Mouse (Mus musculus): Measurements from ENCODE around the gene Irs1. TPM values are rescaled to one million over a fixed set of nuclear protein-coding genes. Genes with fewer than 3 reads are reported as not detected.

Irs1 gene
- total and polyA plus RNA-seq, 3 experiments = not detected

GRCm38 (mm10) chr1:82289990-82290681 lies 1.1 kb downstream of the Irs1 start:
- H3K4me3 ChIP-seq (ENCODE audit: control insufficient read depth in 1 of 2, insufficient read depth in 1 of 2, low read depth in 2 of 2, low read length in 2 of 2) = no peak overlapping the region
- DNase-seq (ENCODE audit: low read depth, low spot score) = no peak
- no peaks in the 10 kb centered on the region for H3K79me2 ChIP-seq (ENCODE audit: control insufficient read depth, insufficient read depth, low read length, poor library complexity)
- no peaks in the 10 kb centered on the region for H3K4me1 ChIP-seq (ENCODE audit: control insufficient read depth in 1 of 2, insufficient read depth in 2 of 2, low read length in 2 of 2)
- TF ChIP-seq E2F4 (IDR thresholded peaks at IDR 0.05; ENCODE audit: borderline replicate concordance, low read depth, low read length) (no peak), CHD2 (IDR thresholded peaks at IDR 0.05; ENCODE audit: low read length) (no peak), EP300 (IDR thresholded peaks at IDR 0.05; ENCODE audit: low read depth in 1 of 2, low read length in 2 of 2) (no peak), MAZ (IDR thresholded peaks at IDR 0.05; ENCODE audit: low read depth, low read length) (no peak), SIN3A (IDR thresholded peaks at IDR 0.05; ENCODE audit: low read length) (no peak), HCFC1 (IDR thresholded peaks at IDR 0.05; ENCODE audit: low read depth, low read length) (no peak), RAD21 (IDR thresholded peaks at IDR 0.05; ENCODE audit: low read depth, low read length) (no peak)
- H3K27ac ChIP-seq (ENCODE audit: control insufficient read depth, low read depth, low read length) = no peak overlapping the region
- H3K27me3 ChIP-seq (ENCODE audit: control insufficient read depth in 1 of 2, insufficient read depth in 2 of 2, low read length in 2 of 2) = no peaks in the 10 kb centered on the region
- no peaks in the 10 kb centered on the region for H3K36me3 ChIP-seq (ENCODE audit: control insufficient read depth in 1 of 2, insufficient read depth in 2 of 2, low read length in 2 of 2)
- no peaks in the 10 kb centered on the region for H3K9me3 ChIP-seq (replicated peaks; ENCODE audit: insufficient read depth, low read length)
- no peak overlapping the region for H3K9ac ChIP-seq (ENCODE audit: control insufficient read depth, low read depth, low read length, poor library complexity, severe bottlenecking)

- no peak overlapping the region for H3K9ac ChIP-seq (ENCODE audit: control insufficient read depth, low read depth, low read length, poor library complexity, severe bottlenecking)
- no peak for DNase-seq (ENCODE audit: low read depth, low spot score)
- no peak overlapping the region for H3K27ac ChIP-seq (ENCODE audit: control insufficient read depth, low read depth, low read length)
- H3K9me3 ChIP-seq (replicated peaks; ENCODE audit: insufficient read depth, low read length) = no peaks in the 10 kb centered on the region
- no peaks in the 10 kb centered on the region for H3K4me1 ChIP-seq (ENCODE audit: control insufficient read depth in 1 of 2, insufficient read depth in 2 of 2, low read length in 2 of 2)
- no peaks in the 10 kb centered on the region for H3K79me2 ChIP-seq (ENCODE audit: control insufficient read depth, insufficient read depth, low read length, poor library complexity)
- no peaks in the 10 kb centered on the region for H3K36me3 ChIP-seq (ENCODE audit: control insufficient read depth in 1 of 2, insufficient read depth in 2 of 2, low read length in 2 of 2)
- H3K27me3 ChIP-seq (ENCODE audit: control insufficient read depth in 1 of 2, insufficient read depth in 2 of 2, low read length in 2 of 2) = no peaks in the 10 kb centered on the region
- TF ChIP-seq RAD21 (IDR thresholded peaks at IDR 0.05; ENCODE audit: low read depth, low read length) (no peak), ZC3H11A (IDR thresholded peaks at IDR 0.05; ENCODE audit: low read depth, low read length) (no peak), BHLHE40 (IDR thresholded peaks at IDR 0.05; ENCODE audit: borderline replicate concordance, low read depth, low read length) (no peak), POLR2AphosphoS2 (IDR thresholded peaks at IDR 0.05; ENCODE audit: low read length) (no peak), MYB (IDR thresholded peaks at IDR 0.05; ENCODE audit: low read depth, low read length) (no peak), JUND (IDR thresholded peaks at IDR 0.05; ENCODE audit: low read depth, low read length) (no peak), ZMIZ1 (IDR thresholded peaks at IDR 0.05; ENCODE audit: low read depth, low read length) (no peak), EP300 (IDR thresholded peaks at IDR 0.05; ENCODE audit: low read depth in 1 of 2, low read length in 2 of 2) (no peak), MEF2A (IDR thresholded peaks at IDR 0.05; ENCODE audit: extremely low read depth, insufficient replicate concordance, low read depth, low read length, poor library complexity, severe bottlenecking) (no peak)
- H3K4me3 ChIP-seq (ENCODE audit: control insufficient read depth in 1 of 2, insufficient read depth in 1 of 2, low read depth in 2 of 2, low read length in 2 of 2) = no peak overlapping the region
Measured at GRCm38 (mm10) chr1:82289116-82289989, 1.9 kb downstream of the Irs1 start.

Data from MEL (cell line).